Mouse (Mus musculus): ENCODE measurements around the gene Rtl6. TPM values are rescaled to one million over a fixed set of nuclear protein-coding genes. Genes with fewer than 3 reads are reported as not detected.

Gene Rtl6
- 50.4 and 70.9 TPM in 2 replicates for polyA plus RNA-seq (2012; rRNA removed)

GRCm38 (mm10) chr15:84557189-84557921, at the start of gene Rtl6:
TSS of gene Rtl6 (minus strand) at chr15:84557823.
- DNase-seq (ENCODE audit: low read depth): peak; percentile 97
- TF ChIP-seq POLR2A (IDR thresholded peaks at IDR 0.05; ENCODE audit: borderline replicate concordance, extremely low read depth, insufficient read depth, insufficient read length, poor library complexity, severe bottlenecking) (peak; percentile 69), CTCF (IDR thresholded peaks at IDR 0.05; ENCODE audit: borderline replicate concordance, extremely low read depth, insufficient read depth, insufficient read length) (no peak)

- DNase-seq (ENCODE audit: low read depth): no peak
- TF ChIP-seq CTCF (IDR thresholded peaks at IDR 0.05; ENCODE audit: borderline replicate concordance, extremely low read depth, insufficient read depth, insufficient read length): no peak
- TF ChIP-seq POLR2A (IDR thresholded peaks at IDR 0.05; ENCODE audit: borderline replicate concordance, extremely low read depth, insufficient read depth, insufficient read length, poor library complexity, severe bottlenecking): no peak
These were observed 45.8 kb upstream of the Rtl6 start for GRCm38 (mm10) chr15:84603267-84603963.

- DNase-seq (ENCODE audit: low read depth): no peak
- TF ChIP-seq CTCF (IDR thresholded peaks at IDR 0.05; ENCODE audit: borderline replicate concordance, extremely low read depth, insufficient read depth, insufficient read length): no peak
These were observed 43.5 kb upstream of the Rtl6 start for GRCm38 (mm10) chr15:84600977-84601595.

GRCm38 (mm10) chr15:84598911-84599310, 41.3 kb upstream of the Rtl6 start:
- no peak for DNase-seq (ENCODE audit: low read depth)
- no peak for TF ChIP-seq CTCF (IDR thresholded peaks at IDR 0.05; ENCODE audit: borderline replicate concordance, extremely low read depth, insufficient read depth, insufficient read length)
- TF ChIP-seq POLR2A (IDR thresholded peaks at IDR 0.05; ENCODE audit: borderline replicate concordance, extremely low read depth, insufficient read depth, insufficient read length, poor library complexity, severe bottlenecking): no peak

- TF ChIP-seq CTCF (IDR thresholded peaks at IDR 0.05; ENCODE audit: borderline replicate concordance, extremely low read depth, insufficient read depth, insufficient read length) (no peak), POLR2A (IDR thresholded peaks at IDR 0.05; ENCODE audit: borderline replicate concordance, extremely low read depth, insufficient read depth, insufficient read length, poor library complexity, severe bottlenecking) (no peak)
- DNase-seq (ENCODE audit: low read depth): no peak
These were observed 40.2 kb upstream of the Rtl6 start for GRCm38 (mm10) chr15:84597816-84598215.

- TF ChIP-seq POLR2A (IDR thresholded peaks at IDR 0.05; ENCODE audit: borderline replicate concordance, extremely low read depth, insufficient read depth, insufficient read length, poor library complexity, severe bottlenecking) (no peak), CTCF (IDR thresholded peaks at IDR 0.05; ENCODE audit: borderline replicate concordance, extremely low read depth, insufficient read depth, insufficient read length) (no peak)
- DNase-seq (ENCODE audit: low read depth): no peak
These were observed 39.4 kb upstream of the Rtl6 start for GRCm38 (mm10) chr15:84597021-84597420.

GRCm38 (mm10) chr15:84595241-84595945, 37.8 kb upstream of the Rtl6 start:
- no peak for DNase-seq (ENCODE audit: low read depth)
- TF ChIP-seq CTCF (IDR thresholded peaks at IDR 0.05; ENCODE audit: borderline replicate concordance, extremely low read depth, insufficient read depth, insufficient read length): no peak
- no peak for TF ChIP-seq POLR2A (IDR thresholded peaks at IDR 0.05; ENCODE audit: borderline replicate concordance, extremely low read depth, insufficient read depth, insufficient read length, poor library complexity, severe bottlenecking)

GRCm38 (mm10) chr15:84593514-84593913, 35.9 kb upstream of the Rtl6 start:
- peak; percentile 68 for DNase-seq (ENCODE audit: low read depth)

GRCm38 (mm10) chr15:84592240-84592639, 34.6 kb upstream of the Rtl6 start:
- DNase-seq (ENCODE audit: low read depth): peak; percentile 78
- TF ChIP-seq POLR2A (IDR thresholded peaks at IDR 0.05; ENCODE audit: borderline replicate concordance, extremely low read depth, insufficient read depth, insufficient read length, poor library complexity, severe bottlenecking): no peak
- no peak for TF ChIP-seq CTCF (IDR thresholded peaks at IDR 0.05; ENCODE audit: borderline replicate concordance, extremely low read depth, insufficient read depth, insufficient read length)

More at GRCm38 (mm10) chr15:84593514-84593913, 35.9 kb upstream of the Rtl6 start:
- TF ChIP-seq POLR2A (IDR thresholded peaks at IDR 0.05; ENCODE audit: borderline replicate concordance, extremely low read depth, insufficient read depth, insufficient read length, poor library complexity, severe bottlenecking) (no peak), CTCF (IDR thresholded peaks at IDR 0.05; ENCODE audit: borderline replicate concordance, extremely low read depth, insufficient read depth, insufficient read length) (peak; percentile 56)

- DNase-seq (ENCODE audit: low read depth): peak; percentile 86
- TF ChIP-seq CTCF (IDR thresholded peaks at IDR 0.05; ENCODE audit: borderline replicate concordance, extremely low read depth, insufficient read depth, insufficient read length) (no peak), POLR2A (IDR thresholded peaks at IDR 0.05; ENCODE audit: borderline replicate concordance, extremely low read depth, insufficient read depth, insufficient read length, poor library complexity, severe bottlenecking) (no peak)
These were observed 34.0 kb upstream of the Rtl6 start for GRCm38 (mm10) chr15:84591573-84592139.

All from brain, embryonic 14.5 days (tissue).